In genomic region chr13:34153254-34154011, GRCm38 (mm10) we compare ENCODE assay signal across 8 mouse cellular contexts. TPM values are rescaled to one million over a fixed set of nuclear protein-coding genes. Genes with fewer than 3 reads are reported as not detected.
DNase-seq lines count a peak whose midpoint lies in the region; ATAC-seq lines count a peak whose summit lies in the region.

No protein-coding gene starts in this region.

- H3K9ac ChIP-seq in heart, embryonic 16.5 days (ENCODE audit: low read length) = no peak overlapping the region
- H3K9ac ChIP-seq in neural tube, embryonic 13.5 days = 0 out of 2 replicates have a peak overlapping the region, but pooled peaks have one; percentile 14
- H3K9ac ChIP-seq in liver, embryonic 12.5 days = no peak overlapping the region

- H3K27me3 ChIP-seq in heart, embryonic 16.5 days (ENCODE audit: control insufficient read depth, insufficient read depth, low read length) = no peaks in the 10 kb centered on the region
- H3K27me3 ChIP-seq in neural tube, embryonic 13.5 days = no peaks in the 10 kb centered on the region
- peaks cover 35% of the 10 kb centered on the region for H3K27me3 ChIP-seq in liver, embryonic 12.5 days (replicated peaks)

- no peaks in the 10 kb centered on the region for H3K36me3 ChIP-seq in heart, embryonic 16.5 days (ENCODE audit: control insufficient read depth, insufficient read depth)
- no peaks in the 10 kb centered on the region for H3K36me3 ChIP-seq in neural tube, embryonic 13.5 days
- no peaks in the 10 kb centered on the region for H3K36me3 ChIP-seq in liver, embryonic 12.5 days

- peak; percentile 63 for DNase-seq in left cerebral cortex, postnatal 4 days
- no peak for DNase-seq in left cerebral cortex, adult 8-10 months (ENCODE audit: low spot score in 2 of 2)
- peak; percentile 39 for DNase-seq in cerebellum, adult 8-10 months
- DNase-seq in B cell, adult 2 months = no peak
- no peak for DNase-seq in spleen, postnatal 4 days (ENCODE audit: low spot score in 2 of 2)

- 71% methylated on average over 4 of the region's 5 CpGs for WGBS in heart, embryonic 16.5 days
- WGBS in neural tube, embryonic 13.5 days = 77% methylated on average over 4 of the region's 5 CpGs
- WGBS in liver, embryonic 12.5 days (ENCODE audit: insufficient replicate concordance) = 81% methylated on average over 4 of the region's 5 CpGs

- ATAC-seq in heart, embryonic 16.5 days (replicated peaks; ENCODE audit: extremely low read depth, insufficient read depth, low FRiP score) = no peak
- no peak for ATAC-seq in neural tube, embryonic 13.5 days (ENCODE audit: low read depth)
- no peak for ATAC-seq in liver, embryonic 12.5 days

- no peak overlapping the region for H3K4me3 ChIP-seq in heart, embryonic 16.5 days (ENCODE audit: low read length)
- H3K4me3 ChIP-seq in neural tube, embryonic 13.5 days = no peak overlapping the region
- H3K4me3 ChIP-seq in liver, embryonic 12.5 days = no peak overlapping the region

- intact Hi-C loops in left cerebral cortex, postnatal 4 days (cut with DNase I) = loop anchor here (2.0 kb wide), 2 partner anchors 21 to 107 kb away; no protein-coding TSS in a partner anchor

- peak overlapping the region; percentile 73 for H3K27ac ChIP-seq in heart, embryonic 16.5 days (ENCODE audit: low read length)
- peak overlapping the region; percentile 65 for H3K27ac ChIP-seq in neural tube, embryonic 13.5 days (replicated peaks)
- no peak overlapping the region for H3K27ac ChIP-seq in liver, embryonic 12.5 days

- H3K4me1 ChIP-seq in heart, embryonic 16.5 days (ENCODE audit: control insufficient read depth, insufficient read depth, low read length) = peaks cover 46% of the 10 kb centered on the region
- peaks cover 45% of the 10 kb centered on the region for H3K4me1 ChIP-seq in neural tube, embryonic 13.5 days (replicated peaks)
- H3K4me1 ChIP-seq in liver, embryonic 12.5 days = peaks cover 25% of the 10 kb centered on the region

- no peak overlapping the region for H3K4me2 ChIP-seq in heart, embryonic 16.5 days (ENCODE audit: low read depth, low read length)
- no peak overlapping the region for H3K4me2 ChIP-seq in neural tube, embryonic 13.5 days
- H3K4me2 ChIP-seq in liver, embryonic 12.5 days = no peak overlapping the region

- H3K9me3 ChIP-seq in heart, embryonic 16.5 days (replicated peaks; ENCODE audit: control insufficient read depth, low read length) = no peaks in the 10 kb centered on the region
- no peaks in the 10 kb centered on the region for H3K9me3 ChIP-seq in neural tube, embryonic 13.5 days
- H3K9me3 ChIP-seq in liver, embryonic 12.5 days (replicated peaks) = no peaks in the 10 kb centered on the region

RNA-seq across cellular contexts. Expression of gene Psmg4, which starts 9.3 kb away (rescaled TPM):
- total RNA-seq in left cerebral cortex, postnatal 4 days (2021) = 10 to 100 TPM; 45.5 to 46.4 TPM
- 10 to 100 TPM; 22.1 to 27.2 (median 25.6) TPM for total RNA-seq in left cerebral cortex, adult 8-10 months (2022)
- polyA plus RNA-seq in heart, embryonic 16.5 days (2015; fragmentation: Nextera tagmentation; extraction: Ambion mirVana) = 65.3 and 74.1 TPM in 2 replicates
- 94.7 and 95.4 TPM in 2 replicates for polyA plus RNA-seq in neural tube, embryonic 13.5 days (2015; fragmentation: Nextera tagmentation; extraction: Ambion mirVana)
- 55.2 and 60.4 TPM in 2 replicates for polyA plus RNA-seq in liver, embryonic 12.5 days (2016; fragmentation: Nextera tagmentation; extraction: Ambion mirVana)

RNA-seq across cellular contexts. Expression of gene Tubb2b, which starts 23.2 kb away (rescaled TPM):
- 1,000 to 10,000 TPM; 3,894 to 3,983 TPM for total RNA-seq in left cerebral cortex, postnatal 4 days (2021)
- 100 to 1,000 TPM; 158 to 170 (median 167) TPM for total RNA-seq in left cerebral cortex, adult 8-10 months (2022)
- polyA plus RNA-seq in heart, embryonic 16.5 days (2015; fragmentation: Nextera tagmentation; extraction: Ambion mirVana) = 52.1 and 56.8 TPM in 2 replicates
- polyA plus RNA-seq in neural tube, embryonic 13.5 days (2015; fragmentation: Nextera tagmentation; extraction: Ambion mirVana) = 644 and 732 TPM in 2 replicates
- polyA plus RNA-seq in liver, embryonic 12.5 days (2016; fragmentation: Nextera tagmentation; extraction: Ambion mirVana) = 1.6 and 1.9 TPM in 2 replicates

Comparison
In these comparisons a context has a peak if more than half of its experiments do, and no peak if none do; other contexts are left out.
1. DNase-seq: peak in left cerebral cortex, postnatal 4 days (single experiment) and cerebellum, adult 8-10 months (single experiment); none in left cerebral cortex, adult 8-10 months (0 of 2), B cell, adult 2 months (0 of 2) and spleen, postnatal 4 days (0 of 2).
2. RNA of gene Tubb2b, which starts 23.2 kb away (polyA plus RNA-seq): 644 to 732 TPM in neural tube, embryonic 13.5 days and 52.1 to 56.8 TPM in heart, embryonic 16.5 days; 1.6 to 1.9 TPM in liver, embryonic 12.5 days; every median in the first group is over 10 times any median in the second.